In the genomic region with DNA sequence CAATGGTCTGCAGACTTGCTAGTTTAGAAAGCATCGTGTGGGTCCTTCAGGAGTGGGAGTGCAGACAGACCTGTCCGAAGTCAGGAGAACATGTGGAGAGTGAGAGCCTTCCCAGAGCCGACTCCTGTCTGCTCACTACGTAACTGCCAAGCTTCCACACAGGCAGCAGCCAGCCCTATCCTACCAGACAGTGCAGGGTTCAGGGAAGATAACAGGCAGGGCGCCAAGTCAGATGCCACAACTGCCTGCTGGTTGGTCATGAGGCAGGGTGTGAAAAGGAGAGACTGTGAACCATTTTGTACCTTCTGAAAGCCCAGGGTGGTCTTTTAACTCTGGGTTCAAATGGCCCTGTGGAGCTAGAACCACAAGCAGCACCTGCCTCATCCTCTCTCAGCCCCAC, we compare ENCODE assay signal across 10 mouse cellular contexts. TPM values are rescaled to one million over a fixed set of nuclear protein-coding genes. Genes with fewer than 3 reads are reported as not detected.
DNase-seq lines count a peak whose midpoint lies in the region; ATAC-seq lines count a peak whose summit lies in the region.
"Had no signal": no experiment of that assay in that cellular context is flagged by ENCODE, and none has a peak within 500 bp of the region (broad histone marks: within the 10 kb centered on the region; RNA-seq: fewer than 3 reads in every experiment).

No protein-coding gene starts in this region.

- peak overlapping the region; percentile 5; the same call in 1 of the 2 replicates for H3K9ac ChIP-seq in hindbrain, embryonic 13.5 days
- H3K9ac ChIP-seq in hindbrain, embryonic 12.5 days, result no peak overlapping the region
- H3K9ac ChIP-seq in heart, embryonic 12.5 days, result no peak overlapping the region
- H3K9ac ChIP-seq in liver, embryonic 11.5 days (ENCODE audit: low read depth, low read length), result 0 out of 2 replicates have a peak overlapping the region, but pooled peaks have one; percentile 12
- H3K9ac ChIP-seq in forebrain, embryonic 14.5 days (ENCODE audit: low read length), result no peak overlapping the region
- H3K9ac ChIP-seq: forebrain, embryonic 13.5 days had no signal

- no peak overlapping the region for H3K27ac ChIP-seq in hindbrain, embryonic 13.5 days
- no peak overlapping the region for H3K27ac ChIP-seq in hindbrain, embryonic 12.5 days
- H3K27ac ChIP-seq in heart, embryonic 12.5 days (ENCODE audit: poor library complexity, severe bottlenecking), result peak overlapping the region; percentile 41
- peak overlapping the region; percentile 55; the same call in 1 of the 2 replicates for H3K27ac ChIP-seq in liver, embryonic 11.5 days (ENCODE audit: low read depth, low read length)
- H3K27ac ChIP-seq in forebrain, embryonic 14.5 days (ENCODE audit: low read depth, low read length), result no peak overlapping the region
- H3K27ac ChIP-seq: forebrain, embryonic 13.5 days had no signal

- no peak overlapping the region for H3K4me2 ChIP-seq in hindbrain, embryonic 13.5 days
- H3K4me2 ChIP-seq in hindbrain, embryonic 12.5 days (replicated peaks), result no peak overlapping the region
- H3K4me2 ChIP-seq in heart, embryonic 12.5 days, result no peak overlapping the region; the same call in 1 of the 2 replicates
- H3K4me2 ChIP-seq in liver, embryonic 11.5 days, result peak overlapping the region; percentile 26
- no peak overlapping the region for H3K4me2 ChIP-seq in forebrain, embryonic 14.5 days (ENCODE audit: low read length)
- H3K4me2 ChIP-seq: forebrain, embryonic 13.5 days had no signal

- no peaks in the 10 kb centered on the region for H3K27me3 ChIP-seq in hindbrain, embryonic 13.5 days
- no peaks in the 10 kb centered on the region for H3K27me3 ChIP-seq in hindbrain, embryonic 12.5 days
- H3K27me3 ChIP-seq in heart, embryonic 12.5 days (replicated peaks), result no peaks in the 10 kb centered on the region
- H3K27me3 ChIP-seq in liver, embryonic 11.5 days (replicated peaks; ENCODE audit: control insufficient read depth, insufficient read depth, low read length), result no peaks in the 10 kb centered on the region
- no peaks in the 10 kb centered on the region for H3K27me3 ChIP-seq in forebrain, embryonic 14.5 days (replicated peaks; ENCODE audit: control insufficient read depth, insufficient read depth, low read length)
- H3K27me3 ChIP-seq: forebrain, embryonic 13.5 days had no signal

- ATAC-seq in hindbrain, embryonic 13.5 days (ENCODE audit: low FRiP score), result no peak
- no peak for ATAC-seq in hindbrain, embryonic 12.5 days (ENCODE audit: low FRiP score)
- peak; percentile 57; the same call in 1 of the 2 replicates for ATAC-seq in heart, embryonic 12.5 days (ENCODE audit: insufficient number of reproducible peaks, low FRiP score)
- peak; percentile 92 for ATAC-seq in liver, embryonic 11.5 days (replicated peaks; ENCODE audit: low FRiP score)
- ATAC-seq in forebrain, embryonic 14.5 days, result no peak
- ATAC-seq: forebrain, embryonic 13.5 days had no signal

- H3K4me3 ChIP-seq in hindbrain, embryonic 13.5 days, result no peak overlapping the region
- H3K4me3 ChIP-seq in hindbrain, embryonic 12.5 days, result no peak overlapping the region
- no peak overlapping the region for H3K4me3 ChIP-seq in heart, embryonic 12.5 days
- H3K4me3 ChIP-seq in liver, embryonic 11.5 days (ENCODE audit: low read depth, low read length), result no peak overlapping the region
- H3K4me3 ChIP-seq in forebrain, embryonic 14.5 days (ENCODE audit: low read depth, low read length), result no peak overlapping the region
- H3K4me3 ChIP-seq: forebrain, embryonic 13.5 days had no signal

- 92% methylated on average over 5 of the region's 5 CpGs for WGBS in hindbrain, embryonic 13.5 days
- 82% methylated on average over 5 of the region's 5 CpGs for WGBS in hindbrain, embryonic 12.5 days
- 30% methylated on average over 5 of the region's 5 CpGs for WGBS in heart, embryonic 12.5 days
- WGBS in liver, embryonic 11.5 days, result 60% methylated on average over 5 of the region's 5 CpGs
- WGBS in forebrain, embryonic 14.5 days, result 81% methylated on average over 5 of the region's 5 CpGs

- H3K9me3 ChIP-seq in hindbrain, embryonic 13.5 days, result no peaks in the 10 kb centered on the region
- H3K9me3 ChIP-seq in hindbrain, embryonic 12.5 days (replicated peaks), result no peaks in the 10 kb centered on the region
- H3K9me3 ChIP-seq in heart, embryonic 12.5 days (replicated peaks), result no peaks in the 10 kb centered on the region
- no peaks in the 10 kb centered on the region for H3K9me3 ChIP-seq in liver, embryonic 11.5 days (ENCODE audit: control insufficient read depth, low read length)
- no peaks in the 10 kb centered on the region for H3K9me3 ChIP-seq in forebrain, embryonic 14.5 days (replicated peaks; ENCODE audit: control insufficient read depth, low read length)
- H3K9me3 ChIP-seq: forebrain, embryonic 13.5 days had no signal

- H3K4me1 ChIP-seq in hindbrain, embryonic 13.5 days (replicated peaks), result peaks cover 19% of the 10 kb centered on the region; the same call in 1 of the 2 replicates
- peaks cover 11% of the 10 kb centered on the region for H3K4me1 ChIP-seq in hindbrain, embryonic 12.5 days
- H3K4me1 ChIP-seq in heart, embryonic 12.5 days (replicated peaks), result peaks cover 35% of the 10 kb centered on the region
- peaks cover 25% of the 10 kb centered on the region for H3K4me1 ChIP-seq in liver, embryonic 11.5 days (replicated peaks; ENCODE audit: control insufficient read depth, insufficient read depth, low read length)
- peaks cover 17% of the 10 kb centered on the region; the same call in 1 of the 2 replicates for H3K4me1 ChIP-seq in forebrain, embryonic 14.5 days (ENCODE audit: control insufficient read depth, insufficient read depth, low read length)

- peaks cover 7% of the 10 kb centered on the region for H3K36me3 ChIP-seq in hindbrain, embryonic 13.5 days
- H3K36me3 ChIP-seq in hindbrain, embryonic 12.5 days, result peaks cover 15% of the 10 kb centered on the region; the same call in 1 of the 2 replicates
- H3K36me3 ChIP-seq in heart, embryonic 12.5 days, result peaks cover 33% of the 10 kb centered on the region
- peaks cover 12% of the 10 kb centered on the region for H3K36me3 ChIP-seq in liver, embryonic 11.5 days (ENCODE audit: control insufficient read depth, insufficient read depth, low read length)
- peaks cover 8% of the 10 kb centered on the region for H3K36me3 ChIP-seq in forebrain, embryonic 14.5 days (ENCODE audit: control insufficient read depth, insufficient read depth, low read length)

- peak; percentile 43 for DNase-seq in adipocyte (ENCODE audit: low spot score)
- DNase-seq in liver, embryonic 11.5 days (ENCODE audit: low spot score), result no peak
- DNase-seq in urinary bladder, postnatal 25 days (ENCODE audit: low spot score), result no peak
- DNase-seq in layer of hippocampus, postnatal 14 days (ENCODE audit: low spot score in 2 of 2), result no peak
- DNase-seq in forebrain, embryonic 14.5 days (ENCODE audit: low spot score), result no peak
- DNase-seq: adrenal gland, postnatal 25 days had no signal

RNA-seq across cellular contexts. Expression of a gene that starts 6.1 kb away (rescaled TPM):
- polyA plus RNA-seq in hindbrain, embryonic 13.5 days (2015; fragmentation: Nextera tagmentation; extraction: Ambion mirVana), result 87.2 and 90.0 TPM in 2 replicates
- polyA plus RNA-seq in hindbrain, embryonic 12.5 days (2016; fragmentation: Nextera tagmentation; extraction: Ambion mirVana), result 121 and 127 TPM in 2 replicates
- polyA plus RNA-seq in heart, embryonic 12.5 days (2016; fragmentation: Nextera tagmentation; extraction: Ambion mirVana), result 161 and 163 TPM in 2 replicates
- 157 and 179 TPM in 2 replicates for polyA plus RNA-seq in liver, embryonic 11.5 days (2014; fragmentation: Nextera tagmentation; extraction: Ambion mirVana)
- 10 to 100 TPM; 67.5 to 72.9 TPM for total RNA-seq in layer of hippocampus, postnatal 14 days (2021)
- 130 and 138 TPM in 2 replicates for polyA plus RNA-seq in forebrain, embryonic 14.5 days (2014; fragmentation: Nextera tagmentation; extraction: Ambion mirVana)

RNA-seq across cellular contexts. Expression of a gene that starts 29.4 kb away (rescaled TPM):
- 0.62 and 0.80 TPM in 2 replicates for polyA plus RNA-seq in hindbrain, embryonic 13.5 days (2015; fragmentation: Nextera tagmentation; extraction: Ambion mirVana)
- 2.9 and 6.4 TPM in 2 replicates for polyA plus RNA-seq in hindbrain, embryonic 12.5 days (2016; fragmentation: Nextera tagmentation; extraction: Ambion mirVana)
- not detected in 2 replicates for polyA plus RNA-seq in heart, embryonic 12.5 days (2016; fragmentation: Nextera tagmentation; extraction: Ambion mirVana)
- not detected in 2 replicates for polyA plus RNA-seq in liver, embryonic 11.5 days (2014; fragmentation: Nextera tagmentation; extraction: Ambion mirVana)
- not detected for total RNA-seq in layer of hippocampus, postnatal 14 days (2021)
- not detected in 2 replicates for polyA plus RNA-seq in forebrain, embryonic 14.5 days (2014; fragmentation: Nextera tagmentation; extraction: Ambion mirVana)
- total RNA-seq: adrenal gland, postnatal 25 days had no signal

RNA-seq across cellular contexts. Expression of a gene that starts 40.4 kb away (rescaled TPM):
- 30.7 and 30.9 TPM in 2 replicates for polyA plus RNA-seq in hindbrain, embryonic 13.5 days (2015; fragmentation: Nextera tagmentation; extraction: Ambion mirVana)
- polyA plus RNA-seq in hindbrain, embryonic 12.5 days (2016; fragmentation: Nextera tagmentation; extraction: Ambion mirVana), result 17.7 and 17.8 TPM in 2 replicates
- 23.5 and 23.6 TPM in 2 replicates for polyA plus RNA-seq in heart, embryonic 12.5 days (2016; fragmentation: Nextera tagmentation; extraction: Ambion mirVana)
- 15.8 TPM in 2 replicates for polyA plus RNA-seq in liver, embryonic 11.5 days (2014; fragmentation: Nextera tagmentation; extraction: Ambion mirVana)
- total RNA-seq in layer of hippocampus, postnatal 14 days (2021), result 10 to 100 TPM; 30.5 to 31.2 TPM
- polyA plus RNA-seq in forebrain, embryonic 14.5 days (2014; fragmentation: Nextera tagmentation; extraction: Ambion mirVana), result 26.7 and 29.6 TPM in 2 replicates

Comparison
In these comparisons a context has a peak if more than half of its experiments do, and no peak if none do; other contexts are left out.
1. H3K9ac ChIP-seq: peak in hindbrain, embryonic 13.5 days (single experiment) and liver, embryonic 11.5 days (single experiment); none in hindbrain, embryonic 12.5 days (single experiment), heart, embryonic 12.5 days (single experiment) and forebrain, embryonic 14.5 days (single experiment).
2. ATAC-seq: peak in heart, embryonic 12.5 days (single experiment) and liver, embryonic 11.5 days (single experiment); none in hindbrain, embryonic 13.5 days (single experiment), hindbrain, embryonic 12.5 days (single experiment) and forebrain, embryonic 14.5 days (single experiment).
3. H3K27ac ChIP-seq: peak in heart, embryonic 12.5 days (single experiment) and liver, embryonic 11.5 days (single experiment); none in hindbrain, embryonic 13.5 days (single experiment), hindbrain, embryonic 12.5 days (single experiment) and forebrain, embryonic 14.5 days (single experiment).